Mouse (Mus musculus): ENCODE measurements around the gene Cd160.

Gene Cd160

GRCm38 (mm10) chr3:96759695-96760094 is 69.5 kb downstream of the Cd160 start:
- DNase-seq (ENCODE audit: low spot score in 2 of 2) = no peak

GRCm38 (mm10) chr3:96757691-96758090 is 71.5 kb downstream of the Cd160 start:
- no peak for DNase-seq (ENCODE audit: low spot score in 2 of 2)

GRCm38 (mm10) chr3:96755935-96756334 is 73.2 kb downstream of the Cd160 start:
- no peak for DNase-seq (ENCODE audit: low spot score in 2 of 2)
